Mouse (Mus musculus) liver, postnatal 0 days (tissue): ENCODE measurements around the gene Rpia.

Experiments used
- CTCF ChIP-seq: sonication (generic); IDR thresholded peaks from 2 replicates; pipeline ENCODE4 v1.5.1; 2016; ENCODE audit warnings: antibody characterized with exemption, low read depth
- EP300 ChIP-seq: IDR thresholded peaks from 2 replicates; pipeline ENCODE4 v1.6.1; 2016; ENCODE audit warnings: antibody characterized with exemption, low read depth, mild to moderate bottlenecking

GRCm38 (mm10) chr6:70822386-70822910 lies 30.4 kb upstream of the Rpia start:
- no peak for TF ChIP-seq CTCF
- no peak for TF ChIP-seq EP300
